In the genomic region with DNA sequence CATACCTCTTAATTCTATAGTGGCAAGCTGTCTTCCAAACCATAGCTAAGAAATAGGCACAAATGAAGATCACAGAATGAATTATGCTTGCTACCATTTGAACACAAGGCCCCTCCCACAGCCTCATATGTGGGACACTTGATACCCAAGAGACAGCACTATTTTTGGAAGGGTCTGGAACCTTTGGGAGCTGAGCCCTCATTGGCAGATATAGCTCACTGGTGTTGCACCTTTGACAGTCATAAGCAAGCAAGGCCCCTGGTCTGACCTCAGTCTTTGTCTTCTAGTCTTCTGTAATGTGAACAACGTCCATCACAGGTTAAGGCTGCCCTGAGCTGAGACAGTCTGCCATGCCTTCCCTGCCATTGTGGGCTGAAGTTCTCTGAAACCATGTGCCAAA, we compare ENCODE assay signal across 32 mouse cellular contexts. TPM values are rescaled to one million over a fixed set of nuclear protein-coding genes. Genes with fewer than 3 reads are reported as not detected.
A peak's percentile ranks its signal among the peaks of the same experiment; 100 is the strongest.
DNase-seq lines count a peak whose midpoint lies in the region; ATAC-seq and TF ChIP-seq lines count a peak whose summit lies in the region.
"Had no signal": no experiment of that assay in that cellular context is flagged by ENCODE, and none has a peak within 500 bp of the region (broad histone marks: within the 10 kb centered on the region; RNA-seq: fewer than 3 reads in every experiment).

No protein-coding gene starts in this region.

- peaks cover 3% of the 10 kb centered on the region for H3K4me1 ChIP-seq in heart, adult 2 months (ENCODE audit: control insufficient read depth, insufficient read depth, low read length)
- peaks cover 3 to 8% of the 10 kb centered on the region in 2 experiments; a peak in 2 of 4 replicates for H3K4me1 ChIP-seq in heart, embryonic 14.5 days (ENCODE audit: control insufficient read depth in 2 of 2, insufficient read depth in 2 of 2, low read length in 2 of 2)
- H3K4me1 ChIP-seq in heart, embryonic 12.5 days (replicated peaks): peaks cover 6% of the 10 kb centered on the region; the same call in 1 of the 2 replicates
- H3K4me1 ChIP-seq: forebrain, embryonic 10.5 days; forebrain, embryonic 13.5 days had no signal

- H3K4me3 ChIP-seq in gastrocnemius, adult 2 months: no peak overlapping the region
- no peak overlapping the region for H3K4me3 ChIP-seq in heart, adult 2 months
- H3K4me3 ChIP-seq in heart, embryonic 14.5 days (ENCODE audit: control insufficient read depth in 1 of 2, insufficient read depth in 1 of 2, low read depth in 1 of 2, low read length in 2 of 2): no peak overlapping the region
- H3K4me3 ChIP-seq in heart, embryonic 12.5 days: no peak overlapping the region
- H3K4me3 ChIP-seq: forebrain, embryonic 10.5 days; forebrain, embryonic 13.5 days had no signal

- 0 out of 2 replicates have a peak, but pooled peaks cover 3% of the 10 kb centered on the region for H3K9me3 ChIP-seq in heart, embryonic 14.5 days (ENCODE audit: control insufficient read depth, low read length)
- no peaks in the 10 kb centered on the region for H3K9me3 ChIP-seq in heart, embryonic 12.5 days (replicated peaks)
- H3K9me3 ChIP-seq: forebrain, embryonic 10.5 days; forebrain, embryonic 13.5 days; G1E had no signal

- H3K79me2 ChIP-seq in heart, adult 2 months (replicated peaks; ENCODE audit: control insufficient read depth, insufficient read depth, low read length): no peaks in the 10 kb centered on the region

- H3K36me3 ChIP-seq in heart, adult 2 months (ENCODE audit: control insufficient read depth, insufficient read depth, low read length): peaks cover 2% of the 10 kb centered on the region
- H3K36me3 ChIP-seq in heart, embryonic 14.5 days (ENCODE audit: control insufficient read depth, insufficient read depth, low read length): no peaks in the 10 kb centered on the region
- no peaks in the 10 kb centered on the region for H3K36me3 ChIP-seq in heart, embryonic 12.5 days
- H3K36me3 ChIP-seq: forebrain, embryonic 10.5 days; G1E had no signal

- DNase-seq in gastrocnemius, adult 2 months: peak; percentile 30
- no peak for DNase-seq in gastrocnemius, postnatal 14 days
- DNase-seq in heart, adult 2 months: peak; percentile 11 to 22
- DNase-seq in heart, postnatal 25 days (ENCODE audit: low spot score): no peak
- DNase-seq in right cerebral cortex, adult 18-20 months: no peak
- DNase-seq: adrenal gland, postnatal 10 days; adrenal gland, postnatal 36 days; B cell, adult 2 months; cerebellum, adult 18-20 months; cerebellum, adult 9-10 months; cerebellum, postnatal 14 days; kidney, adult 18-20 months; kidney, adult 9 months had no signal

- 27% methylated on average over 1 of the region's 1 CpGs for WGBS in heart, adult 2 months
- WGBS in heart, embryonic 14.5 days: 33% methylated on average over 1 of the region's 1 CpGs
- WGBS in heart, embryonic 12.5 days: 54% methylated on average over 1 of the region's 1 CpGs

- no peak for TF ChIP-seq EP300 in heart, adult 2 months (IDR thresholded peaks at IDR 0.05; ENCODE audit: insufficient read depth, low read depth, low read length)

- ATAC-seq in heart, embryonic 14.5 days (ENCODE audit: insufficient number of reproducible peaks, insufficient read depth, low FRiP score, low read depth): no peak
- ATAC-seq in heart, embryonic 12.5 days (ENCODE audit: insufficient number of reproducible peaks, low FRiP score): no peak
- ATAC-seq: forebrain, embryonic 13.5 days; forebrain, embryonic 16.5 days; hindbrain, postnatal 0 days; inflammation-experienced regulatory T-cells, adult 6 months; intestine, embryonic 16.5 days; Patski had no signal

- H3K27me3 ChIP-seq in heart, adult 2 months (ENCODE audit: control insufficient read depth, insufficient read depth, low read length): no peaks in the 10 kb centered on the region
- H3K27me3 ChIP-seq in heart, embryonic 14.5 days (ENCODE audit: control insufficient read depth, insufficient read depth, low read length): no peaks in the 10 kb centered on the region
- H3K27me3 ChIP-seq in heart, embryonic 12.5 days (replicated peaks): no peaks in the 10 kb centered on the region; the same call in 1 of the 2 replicates
- H3K27me3 ChIP-seq: CH12.LX; forebrain, embryonic 13.5 days had no signal

- TF ChIP-seq CTCF in gastrocnemius, adult 2 months (IDR thresholded peaks at IDR 0.05): no peak
- no peak for TF ChIP-seq CTCF in heart, adult 2 months (IDR thresholded peaks at IDR 0.05)

- H3K9ac ChIP-seq in heart, adult 2 months (ENCODE audit: low read depth, low read length): no peak overlapping the region
- no peak overlapping the region for H3K9ac ChIP-seq in heart, embryonic 14.5 days (ENCODE audit: low read length)
- no peak overlapping the region for H3K9ac ChIP-seq in heart, embryonic 12.5 days
- H3K9ac ChIP-seq: forebrain, embryonic 13.5 days; hindbrain, embryonic 14.5 days had no signal

- no peak for TF ChIP-seq POLR2A in heart, adult 2 months (IDR thresholded peaks at IDR 0.05; ENCODE audit: insufficient read depth, low read depth, low read length)

- H3K4me2 ChIP-seq in heart, embryonic 14.5 days (ENCODE audit: low read length): no peak overlapping the region
- H3K4me2 ChIP-seq in heart, embryonic 12.5 days: no peak overlapping the region
- H3K4me2 ChIP-seq: forebrain, embryonic 13.5 days; hindbrain, embryonic 14.5 days had no signal

- peak overlapping the region; percentile 43; the same call in 1 of the 2 replicates for H3K27ac ChIP-seq in gastrocnemius, adult 2 months
- H3K27ac ChIP-seq in heart, adult 2 months: peak overlapping the region; percentile 27
- H3K27ac ChIP-seq in heart, embryonic 14.5 days (replicated peaks in 1 of 2; ENCODE audit: control insufficient read depth in 1 of 2, insufficient read depth in 1 of 2, low read depth in 2 of 2, low read length in 2 of 2): peak overlapping the region; percentile 31 to 34; a peak in 1 of 4 replicates
- no peak overlapping the region for H3K27ac ChIP-seq in heart, embryonic 12.5 days (ENCODE audit: poor library complexity, severe bottlenecking)
- H3K27ac ChIP-seq: forebrain, embryonic 10.5 days; forebrain, embryonic 13.5 days; hindbrain, embryonic 14.5 days; hindbrain, postnatal 0 days had no signal

- intact Hi-C loops in gastrocnemius, adult 2 months (cut with DNase I): no loop called here
- intact Hi-C loops in gastrocnemius, postnatal 14 days (cut with DNase I; ENCODE audit: low total_unique reads): no loop called here
- intact Hi-C loops in heart, adult 2 months (cut with DNase I): no loop called here
- intact Hi-C loops in heart, postnatal 25 days (cut with DNase I): no loop called here

RNA-seq across cellular contexts. Expression of a gene that starts 20.8 kb away (rescaled TPM):
- not detected for total RNA-seq in gastrocnemius, adult 2 months (2021)
- total RNA-seq in gastrocnemius, postnatal 14 days (2021): not detected
- total RNA-seq in heart, adult 2 months (2021): not detected
- 0.06 TPM in 1 of 2 replicates, not detected in the other for polyA plus RNA-seq in heart, adult 2 months (2012; rRNA removed)
- not detected for total RNA-seq in heart, postnatal 25 days (2021)
- polyA plus RNA-seq in heart, embryonic 14.5 days (2014; fragmentation: Nextera tagmentation; extraction: Ambion mirVana): not detected in 2 replicates
- polyA plus RNA-seq in heart, embryonic 12.5 days (2016; fragmentation: Nextera tagmentation; extraction: Ambion mirVana): not detected in 2 replicates
- total RNA-seq: adrenal gland, adult 18-20 months; adrenal gland, postnatal 10 days; adrenal gland, postnatal 36 days; CH12.LX; G1E; gastrocnemius, adult 8-10 months; gastrocnemius, postnatal 4 days; heart, postnatal 10 days; hindbrain, postnatal 0 days had no signal
- polyA plus RNA-seq: embryonic facial prominence, embryonic 11.5 days; embryonic facial prominence, embryonic 14.5 days; forebrain, embryonic 10.5 days; forebrain, embryonic 13.5 days; forebrain, embryonic 16.5 days; G1E; hindbrain, embryonic 11.5 days; hindbrain, embryonic 14.5 days; hindbrain, postnatal 0 days; intestine, embryonic 16.5 days had no signal

RNA-seq across cellular contexts. Expression of a gene that starts 43.8 kb away (rescaled TPM):
- 10 to 100 TPM; 21.0 to 24.9 TPM for total RNA-seq in gastrocnemius, adult 2 months (2021)
- total RNA-seq in gastrocnemius, postnatal 14 days (2021): 10 to 100 TPM; 21.9 to 23.4 TPM
- total RNA-seq in heart, adult 2 months (2021): 10 to 100 TPM; 32.6 to 33.9 TPM
- polyA plus RNA-seq in heart, adult 2 months (2012; rRNA removed): 12.9 and 23.5 TPM in 2 replicates
- total RNA-seq in heart, postnatal 25 days (2021): 10 to 100 TPM; 31.9 to 34.1 TPM
- 56.9 and 57.4 TPM in 2 replicates for polyA plus RNA-seq in heart, embryonic 14.5 days (2014; fragmentation: Nextera tagmentation; extraction: Ambion mirVana)
- 70.5 and 72.9 TPM in 2 replicates for polyA plus RNA-seq in heart, embryonic 12.5 days (2016; fragmentation: Nextera tagmentation; extraction: Ambion mirVana)

Comparison
In these comparisons a context has a peak if more than half of its experiments do, and no peak if none do; other contexts are left out.
1. DNase-seq: peak in gastrocnemius, adult 2 months (single experiment) and heart, adult 2 months (2 of 2); none in gastrocnemius, postnatal 14 days (single experiment), heart, postnatal 25 days (single experiment) and right cerebral cortex, adult 18-20 months (single experiment).